In the genomic region with DNA sequence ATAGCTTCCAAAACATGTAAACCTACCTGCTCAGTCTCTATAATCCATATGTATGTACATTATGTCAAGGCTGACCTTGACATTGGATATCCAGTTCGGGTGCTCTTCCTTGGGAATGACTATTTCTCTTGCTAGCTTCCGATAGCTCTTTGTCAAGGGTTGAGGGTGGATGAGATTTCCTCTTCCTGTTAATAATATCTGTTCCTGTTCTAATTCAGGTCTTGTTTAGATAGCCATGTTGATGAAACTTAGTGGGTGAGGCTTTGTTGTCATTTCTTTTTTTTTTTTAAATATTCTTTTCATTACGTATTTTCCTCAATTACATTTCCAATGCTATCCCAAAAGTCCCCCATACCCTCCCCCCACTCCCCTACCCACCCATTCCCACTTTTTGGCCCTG, we compare ENCODE assay signal across 29 mouse cellular contexts. TPM values are rescaled to one million over a fixed set of nuclear protein-coding genes. Genes with fewer than 3 reads are reported as not detected.
DNase-seq lines count a peak whose midpoint lies in the region; ATAC-seq and TF ChIP-seq lines count a peak whose summit lies in the region.
"Had no signal": no experiment of that assay in that cellular context is flagged by ENCODE, and none has a peak within 500 bp of the region (broad histone marks: within the 10 kb centered on the region; RNA-seq: fewer than 3 reads in every experiment).

No protein-coding gene starts in this region.

- peaks cover 11% of the 10 kb centered on the region for H3K4me1 ChIP-seq in heart, postnatal 0 days (ENCODE audit: control insufficient read depth, insufficient read depth)
- H3K4me1 ChIP-seq in lung, postnatal 0 days (ENCODE audit: insufficient read depth, low read depth, low read length), result peaks cover 8% of the 10 kb centered on the region; the same call in 1 of the 2 replicates
- peaks cover 4% of the 10 kb centered on the region for H3K4me1 ChIP-seq in midbrain, embryonic 11.5 days (ENCODE audit: control insufficient read depth, insufficient read depth, low read length)
- H3K4me1 ChIP-seq in midbrain, embryonic 16.5 days (ENCODE audit: control insufficient read depth, insufficient read depth, low read length), result peaks cover 13% of the 10 kb centered on the region
- peaks cover 19% of the 10 kb centered on the region for H3K4me1 ChIP-seq in bone marrow macrophage, adult 2 months (ENCODE audit: control insufficient read depth, insufficient read depth, low read length)

- TF ChIP-seq POLR2A in bone marrow macrophage, adult 2 months (IDR thresholded peaks at IDR 0.05; ENCODE audit: borderline replicate concordance, low read depth, low read length), result no peak

- no peak overlapping the region for H3K4me3 ChIP-seq in heart, postnatal 0 days (ENCODE audit: low read depth, low read length)
- no peak overlapping the region for H3K4me3 ChIP-seq in lung, postnatal 0 days (ENCODE audit: low read depth, low read length)
- no peak overlapping the region for H3K4me3 ChIP-seq in midbrain, embryonic 11.5 days (ENCODE audit: low read depth, low read length)
- no peak overlapping the region for H3K4me3 ChIP-seq in midbrain, embryonic 16.5 days (ENCODE audit: low read depth, low read length)
- no peak overlapping the region for H3K4me3 ChIP-seq in bone marrow macrophage, adult 2 months (ENCODE audit: insufficient read depth, low read length)
- H3K4me3 ChIP-seq: embryonic facial prominence, embryonic 13.5 days; embryonic facial prominence, embryonic 15.5 days; erythroblast, embryonic 14.5 days; forebrain, embryonic 10.5 days; forebrain, embryonic 13.5 days; forebrain, embryonic 15.5 days had no signal

- H3K27ac ChIP-seq in heart, postnatal 0 days (ENCODE audit: low read depth), result peak overlapping the region; percentile 72; the same call in 1 of the 2 replicates
- H3K27ac ChIP-seq in lung, postnatal 0 days (ENCODE audit: low read length), result no peak overlapping the region
- no peak overlapping the region for H3K27ac ChIP-seq in midbrain, embryonic 11.5 days (ENCODE audit: low read depth, low read length)
- H3K27ac ChIP-seq in midbrain, embryonic 16.5 days (ENCODE audit: low read length), result no peak overlapping the region
- H3K27ac ChIP-seq in bone marrow macrophage, adult 2 months (ENCODE audit: insufficient read depth, low read depth, low read length), result peak overlapping the region; percentile 86
- H3K27ac ChIP-seq: embryonic facial prominence, embryonic 13.5 days; embryonic facial prominence, embryonic 15.5 days; forebrain, embryonic 10.5 days; forebrain, embryonic 13.5 days; forebrain, embryonic 15.5 days had no signal

- ATAC-seq in heart, postnatal 0 days (ENCODE audit: insufficient read depth, low read depth), result no peak
- no peak for ATAC-seq in lung, postnatal 0 days
- ATAC-seq in midbrain, embryonic 11.5 days (ENCODE audit: low FRiP score), result no peak
- no peak for ATAC-seq in midbrain, embryonic 16.5 days
- ATAC-seq: activated CD4-positive, CD25-positive, alpha-beta regulatory T cell, adult 4 months; CD4-positive, CD25-positive, alpha-beta regulatory T cell, adult 4 months; forebrain, embryonic 13.5 days; forebrain, embryonic 15.5 days; Patski had no signal

- DNase-seq in heart, postnatal 0 days (ENCODE audit: low spot score), result no peak
- DNase-seq in heart, adult 8-10 months (ENCODE audit: low spot score), result no peak
- DNase-seq in lung, postnatal 0 days (ENCODE audit: low spot score), result peak; percentile 57
- DNase-seq in lung, postnatal 14 days, result no peak
- DNase-seq in midbrain, embryonic 11.5 days (ENCODE audit: low spot score, missing footprints), result peak; percentile 47
- DNase-seq in kidney, adult 11 months, result no peak
- DNase-seq: adrenal gland, adult 8-10 months; adrenal gland, postnatal 14 days; adrenal gland, postnatal 36 days; cerebellum, adult 11 months; cerebellum, adult 18-20 months; cerebellum, adult 8-10 months; cerebellum, adult 9-11 months; cerebellum, postnatal 14 days; cerebellum, postnatal 36 days; embryo, embryonic 11 days had no signal

- no peaks in the 10 kb centered on the region for H3K27me3 ChIP-seq in heart, postnatal 0 days (ENCODE audit: control insufficient read depth, insufficient read depth, low read length)
- H3K27me3 ChIP-seq in lung, postnatal 0 days (replicated peaks; ENCODE audit: insufficient read depth, low read length), result no peaks in the 10 kb centered on the region
- H3K27me3 ChIP-seq in midbrain, embryonic 11.5 days (ENCODE audit: control insufficient read depth, insufficient read depth, low read length), result no peaks in the 10 kb centered on the region
- H3K27me3 ChIP-seq in midbrain, embryonic 16.5 days (ENCODE audit: control insufficient read depth, insufficient read depth, low read depth, low read length), result no peaks in the 10 kb centered on the region
- H3K27me3 ChIP-seq: CH12.LX; embryonic facial prominence, embryonic 13.5 days; embryonic facial prominence, embryonic 15.5 days; forebrain, embryonic 13.5 days; forebrain, embryonic 15.5 days; Patski had no signal

- no peaks in the 10 kb centered on the region for H3K36me3 ChIP-seq in heart, postnatal 0 days (replicated peaks; ENCODE audit: control insufficient read depth, insufficient read depth, low read length)
- no peaks in the 10 kb centered on the region for H3K36me3 ChIP-seq in lung, postnatal 0 days (ENCODE audit: insufficient read depth, low read length)
- H3K36me3 ChIP-seq in midbrain, embryonic 11.5 days (ENCODE audit: control insufficient read depth, insufficient read depth, low read length), result no peaks in the 10 kb centered on the region
- H3K36me3 ChIP-seq in midbrain, embryonic 16.5 days (ENCODE audit: control insufficient read depth, insufficient read depth, low read length), result no peaks in the 10 kb centered on the region
- H3K36me3 ChIP-seq: embryonic facial prominence, embryonic 13.5 days; embryonic facial prominence, embryonic 15.5 days; forebrain, embryonic 10.5 days; forebrain, embryonic 15.5 days had no signal

- H3K9ac ChIP-seq in heart, postnatal 0 days (replicated peaks; ENCODE audit: low read depth, low read length), result no peak overlapping the region
- H3K9ac ChIP-seq in lung, postnatal 0 days (replicated peaks; ENCODE audit: low read depth), result no peak overlapping the region
- H3K9ac ChIP-seq in midbrain, embryonic 11.5 days (ENCODE audit: low read length), result no peak overlapping the region
- no peak overlapping the region for H3K9ac ChIP-seq in midbrain, embryonic 16.5 days (ENCODE audit: low read depth, low read length)
- H3K9ac ChIP-seq: embryonic facial prominence, embryonic 13.5 days; embryonic facial prominence, embryonic 15.5 days; forebrain, embryonic 13.5 days; forebrain, embryonic 15.5 days had no signal

- TF ChIP-seq CTCF in heart, postnatal 0 days (IDR thresholded peaks at IDR 0.05; ENCODE audit: low read depth), result no peak
- TF ChIP-seq CTCF in lung, postnatal 0 days (IDR thresholded peaks at IDR 0.05), result no peak
- TF ChIP-seq CTCF in bone marrow macrophage, adult 2 months (IDR thresholded peaks at IDR 0.05; ENCODE audit: low read depth, low read length), result no peak

- WGBS in heart, postnatal 0 days, result 79% methylated on average over 3 of the region's 3 CpGs
- WGBS in lung, postnatal 0 days, result 67% methylated on average over 3 of the region's 3 CpGs
- 86% methylated on average over 3 of the region's 3 CpGs for WGBS in midbrain, embryonic 11.5 days
- WGBS in midbrain, embryonic 16.5 days, result 88% methylated on average over 3 of the region's 3 CpGs

- no peaks in the 10 kb centered on the region for H3K9me3 ChIP-seq in heart, postnatal 0 days (replicated peaks; ENCODE audit: control insufficient read depth, low read length)
- no peaks in the 10 kb centered on the region for H3K9me3 ChIP-seq in lung, postnatal 0 days (ENCODE audit: low read length)
- no peaks in the 10 kb centered on the region for H3K9me3 ChIP-seq in midbrain, embryonic 11.5 days (ENCODE audit: control insufficient read depth, low read length)
- H3K9me3 ChIP-seq in midbrain, embryonic 16.5 days (replicated peaks; ENCODE audit: control insufficient read depth, low read length, poor library complexity, severe bottlenecking), result no peaks in the 10 kb centered on the region
- H3K9me3 ChIP-seq: embryonic facial prominence, embryonic 13.5 days; embryonic facial prominence, embryonic 15.5 days; forebrain, embryonic 10.5 days; forebrain, embryonic 13.5 days; forebrain, embryonic 15.5 days; G1E had no signal

- no peak overlapping the region for H3K4me2 ChIP-seq in heart, postnatal 0 days (ENCODE audit: low read depth, low read length)
- H3K4me2 ChIP-seq in lung, postnatal 0 days (replicated peaks; ENCODE audit: low read depth, low read length), result no peak overlapping the region
- H3K4me2 ChIP-seq in midbrain, embryonic 11.5 days, result no peak overlapping the region
- no peak overlapping the region for H3K4me2 ChIP-seq in midbrain, embryonic 16.5 days (ENCODE audit: low read length)
- H3K4me2 ChIP-seq: embryonic facial prominence, embryonic 13.5 days; embryonic facial prominence, embryonic 15.5 days; forebrain, embryonic 13.5 days; forebrain, embryonic 15.5 days had no signal

- no peak for TF ChIP-seq EP300 in heart, postnatal 0 days (IDR thresholded peaks at IDR 0.05; ENCODE audit: low read depth)
- peak; percentile 79 for TF ChIP-seq EP300 in lung, postnatal 0 days (IDR thresholded peaks at IDR 0.05)

RNA-seq across cellular contexts. Expression of a gene that starts 2.1 kb away (rescaled TPM):
- total RNA-seq in heart, postnatal 0 days (2014; rRNA removed; ENCODE audit: low replicate concordance), result 52.7 and 82.4 TPM in 2 replicates
- polyA plus RNA-seq in heart, postnatal 0 days (2015; fragmentation: Nextera tagmentation; extraction: Ambion mirVana), result 18.0 and 19.2 TPM in 2 replicates
- total RNA-seq in heart, adult 8-10 months (2022), result 10 to 100 TPM; 21.1 to 21.9 (median 21.5) TPM
- 51.5 and 54.0 TPM in 2 replicates for polyA plus RNA-seq in lung, postnatal 0 days (2015; fragmentation: Nextera tagmentation; extraction: Ambion mirVana)
- 40.6 and 47.3 TPM in 2 replicates for polyA plus RNA-seq in midbrain, embryonic 11.5 days (2014; fragmentation: Nextera tagmentation; extraction: Ambion mirVana)
- polyA plus RNA-seq in midbrain, embryonic 16.5 days (2015; fragmentation: Nextera tagmentation; extraction: Ambion mirVana), result 66.1 and 71.2 TPM in 2 replicates
- polyA plus RNA-seq in bone marrow macrophage, adult 2 months (2012; ENCODE audit: insufficient read depth, insufficient read length, missing spikeins), result 244 and 268 TPM in 2 replicates

RNA-seq across cellular contexts. Expression of a gene that starts 25.8 kb away (rescaled TPM):
- 6.8 and 15.5 TPM in 2 replicates for total RNA-seq in heart, postnatal 0 days (2014; rRNA removed; ENCODE audit: low replicate concordance)
- 21.5 and 22.2 TPM in 2 replicates for polyA plus RNA-seq in heart, postnatal 0 days (2015; fragmentation: Nextera tagmentation; extraction: Ambion mirVana)
- 10 to 100 TPM; 23.9 to 26.8 (median 25.4) TPM for total RNA-seq in heart, adult 8-10 months (2022)
- 34.1 and 38.7 TPM in 2 replicates for polyA plus RNA-seq in lung, postnatal 0 days (2015; fragmentation: Nextera tagmentation; extraction: Ambion mirVana)
- 42.2 and 45.7 TPM in 2 replicates for polyA plus RNA-seq in midbrain, embryonic 11.5 days (2014; fragmentation: Nextera tagmentation; extraction: Ambion mirVana)
- 80.2 and 80.6 TPM in 2 replicates for polyA plus RNA-seq in midbrain, embryonic 16.5 days (2015; fragmentation: Nextera tagmentation; extraction: Ambion mirVana)
- polyA plus RNA-seq in bone marrow macrophage, adult 2 months (2012; ENCODE audit: insufficient read depth, insufficient read length, missing spikeins), result 69.1 and 71.5 TPM in 2 replicates

Comparison
In these comparisons a context has a peak if more than half of its experiments do, and no peak if none do; other contexts are left out.
1. DNase-seq: peak in lung, postnatal 0 days (single experiment) and midbrain, embryonic 11.5 days (single experiment); none in heart, postnatal 0 days (single experiment), heart, adult 8-10 months (single experiment), lung, postnatal 14 days (single experiment) and kidney, adult 11 months (single experiment).
2. H3K27ac ChIP-seq: peak in heart, postnatal 0 days (single experiment) and bone marrow macrophage, adult 2 months (single experiment); none in lung, postnatal 0 days (single experiment), midbrain, embryonic 11.5 days (single experiment) and midbrain, embryonic 16.5 days (single experiment).